Mouse (Mus musculus) hindbrain, embryonic 10.5 days (tissue): ENCODE measurements around the gene C4b. TPM values are rescaled to one million over a fixed set of nuclear protein-coding genes. Genes with fewer than 3 reads are reported as not detected.
A peak's percentile ranks its signal among the peaks of the same experiment; 100 is the strongest.
"Not testable (repeated sequence)": the region's sequence is repeated elsewhere in the genome, so short reads cannot be mapped to it uniquely, and the experiment has no call there.

Source experiments
- DNase-seq: peaks from one replicate; pipeline ENCODE4 v3.0.0-alpha.2; 2017; ENCODE audit warnings: low spot score
- H3K27ac ChIP-seq: fragments of 300-500 bp; sonication (generic); 2 replicates; pipeline ENCODE4 v1.5.1; 2016; ENCODE audit warnings: mild to moderate bottlenecking, moderate library complexity
- H3K27me3 ChIP-seq: fragments of 300-500 bp; sonication (generic); 2 replicates; pipeline ENCODE4 v1.6.1; 2016; ENCODE audit warnings: mild to moderate bottlenecking; ENCODE audit not compliant: poor library complexity, insufficient read depth, severe bottlenecking
- H3K36me3 ChIP-seq: fragments of 300-500 bp; sonication (generic); 2 replicates; pipeline ENCODE4 v1.6.1; 2016; ENCODE audit warnings: mild to moderate bottlenecking, moderate library complexity
- H3K4me1 ChIP-seq: fragments of 300-500 bp; sonication (generic); replicated peaks from 2 replicates; pipeline ENCODE4 v1.6.1; 2016; ENCODE audit warnings: mild to moderate bottlenecking
- H3K4me3 ChIP-seq: fragments of 300-500 bp; sonication (generic); 2 replicates; pipeline ENCODE4 v1.5.1; 2016; ENCODE audit warnings: mild to moderate bottlenecking, moderate library complexity
- H3K9me3 ChIP-seq: fragments of 300-500 bp; sonication (generic); 2 replicates; pipeline ENCODE4 v1.6.1; 2016; ENCODE audit warnings: mild to moderate bottlenecking, moderate library complexity
- WGBS: fragments of 180-500 bp; shearing (Covaris S2); methylation state at CpG from one replicate; pipeline ENCODE4 v1.1.7; 2016; 5-methylcytosine and 5-hydroxymethylcytosine counted together
- polyA plus RNA-seq: library from polyadenylated mRNA; unstranded; fragments of >200 nt; fragmentation: Nextera tagmentation; extraction: Ambion mirVana; gene quantifications from 2 replicates; pipeline ENCODE4 v1.2.1, GENCODE M21; 2016

The C4b gene
- polyA plus RNA-seq, 1 experiment from 2014 or later, result not detected

DNA sequence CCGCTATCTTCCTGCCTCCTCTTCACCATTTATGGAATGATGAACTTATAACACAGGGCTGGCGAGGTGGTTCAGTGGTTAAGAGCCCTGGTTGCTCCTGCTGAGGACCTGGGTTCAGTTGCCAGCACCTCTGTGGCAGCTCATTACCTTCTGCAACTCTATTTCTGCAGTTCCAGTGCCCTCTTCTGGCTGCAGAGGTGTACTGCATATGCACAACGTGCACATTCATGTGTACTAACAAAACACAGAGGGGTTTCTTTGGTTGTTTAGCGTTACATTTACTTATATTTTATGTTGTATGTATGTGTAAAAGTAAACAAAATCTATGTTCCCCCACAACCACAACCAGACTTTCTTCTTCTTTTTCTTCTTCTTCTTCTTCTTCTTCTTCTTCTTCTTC is 20.6 kb downstream of the C4b start:
- Histone ChIP-seq H3K27me3 (no peaks in the 10 kb centered on the region), H3K4me1 (no peaks in the 10 kb centered on the region), H3K4me3 (no peak overlapping the region), H3K36me3 (no peaks in the 10 kb centered on the region), H3K9me3 (peaks cover 8% of the 10 kb centered on the region; the same call in 1 of the 2 replicates), H3K27ac (no peak overlapping the region)
- 86% methylated on average over 4 of the region's 4 CpGs for WGBS
- DNase-seq, result no peak

DNA sequence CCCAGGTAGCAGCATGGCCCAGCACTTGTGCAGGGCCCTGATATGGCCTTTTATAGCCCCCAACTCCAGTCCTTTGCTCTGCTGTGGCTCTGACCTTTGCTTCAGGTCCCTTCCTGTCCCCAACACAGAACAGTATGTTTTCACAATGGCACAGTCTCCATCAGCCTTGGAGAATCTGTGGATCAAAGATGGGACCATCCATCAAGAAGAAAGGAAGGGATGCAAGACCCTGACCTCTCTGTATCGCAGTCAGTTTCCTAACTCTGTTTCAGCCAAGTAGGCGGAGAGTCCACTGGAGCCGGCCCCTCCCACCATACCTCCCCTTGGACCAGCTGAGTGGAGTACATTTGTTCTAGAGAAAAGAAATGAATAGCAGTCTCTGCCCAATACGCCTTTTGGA is 21.4 kb downstream of the C4b start:
- H3K27ac ChIP-seq, H3K4me3 ChIP-seq, H3K9me3 ChIP-seq, H3K27me3 ChIP-seq, H3K4me1 ChIP-seq, DNase-seq, H3K36me3 ChIP-seq: not testable (repeated sequence)
- WGBS, result 83% methylated on average over 4 of the region's 4 CpGs

DNA sequence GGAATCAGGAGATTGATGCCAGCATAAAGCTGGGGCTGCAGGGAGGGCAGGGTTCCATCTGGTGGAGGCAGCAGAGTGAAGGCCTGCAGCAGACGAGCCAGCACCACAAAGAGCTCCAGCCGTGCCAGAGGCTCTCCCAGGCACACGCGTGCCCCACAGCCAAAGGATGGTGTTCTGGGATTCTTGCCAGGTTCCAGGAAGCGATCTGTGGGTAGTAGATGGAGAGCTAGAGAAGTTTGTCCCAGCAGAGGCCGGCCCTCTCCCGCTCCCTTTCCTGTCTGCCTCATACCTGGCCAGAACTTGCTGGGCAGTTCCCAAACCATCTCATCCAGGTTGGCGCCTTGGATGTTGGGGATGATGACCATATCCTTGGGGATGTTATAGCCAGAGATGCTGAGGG is 23.8 kb downstream of the C4b start:
- DNase-seq, H3K27ac ChIP-seq, H3K36me3 ChIP-seq, H3K27me3 ChIP-seq, H3K9me3 ChIP-seq, H3K4me1 ChIP-seq, H3K4me3 ChIP-seq: not testable (repeated sequence)
- WGBS, result 83% methylated on average over 8 of the region's 8 CpGs

DNA sequence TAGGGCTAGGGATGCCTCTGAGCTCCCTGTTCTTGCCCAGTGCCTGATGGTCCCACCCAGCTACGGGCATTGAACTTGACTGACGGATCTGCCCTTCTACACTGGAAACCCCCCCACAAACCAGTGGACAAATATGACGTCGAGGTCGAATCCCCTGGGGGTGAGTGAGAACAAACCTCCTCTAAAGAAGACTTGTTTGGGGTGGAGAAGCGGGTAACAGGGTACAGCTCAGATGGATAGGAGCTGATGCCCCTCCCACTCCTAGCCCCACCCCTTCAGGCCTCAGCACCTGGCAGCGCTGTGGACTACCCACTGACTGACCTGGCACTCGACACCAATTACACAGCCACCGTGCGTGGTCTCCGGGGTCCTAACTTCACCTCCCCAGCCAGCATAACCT is 26.3 kb downstream of the C4b start:
- WGBS, result 82% methylated on average over 11 of the region's 11 CpGs
- Histone ChIP-seq H3K27ac (no peak overlapping the region), H3K9me3 (no peaks in the 10 kb centered on the region), H3K4me3 (no peak overlapping the region), H3K4me1 (no peaks in the 10 kb centered on the region), H3K27me3 (no peaks in the 10 kb centered on the region), H3K36me3 (no peaks in the 10 kb centered on the region)
- DNase-seq, result no peak

DNA sequence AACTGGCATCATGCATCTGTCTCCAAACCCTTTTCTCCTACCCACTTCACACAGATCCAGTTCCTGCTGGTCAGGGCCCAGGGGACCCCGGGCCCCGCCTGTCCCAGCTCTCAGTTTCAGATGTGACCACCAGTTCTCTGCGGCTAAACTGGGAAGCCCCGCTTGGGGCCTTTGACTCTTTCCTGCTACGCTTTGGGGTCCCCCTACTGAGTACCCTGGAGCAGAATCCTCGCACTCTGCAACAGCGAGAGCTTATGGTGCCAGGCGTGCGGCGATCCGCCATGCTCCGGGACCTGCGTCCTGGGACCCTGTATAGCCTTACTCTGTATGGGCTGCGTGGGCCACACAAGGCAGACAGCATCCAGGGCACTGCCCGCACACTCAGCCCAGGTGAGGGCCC is 27.4 kb downstream of the C4b start:
- no peaks in the 10 kb centered on the region for H3K27me3 ChIP-seq
- WGBS, result 89% methylated on average over 15 of the region's 15 CpGs
- no peaks in the 10 kb centered on the region for H3K4me1 ChIP-seq
- H3K36me3 ChIP-seq, result no peaks in the 10 kb centered on the region
- no peak for DNase-seq
- no peak overlapping the region for H3K27ac ChIP-seq
- H3K4me3 ChIP-seq, result no peak overlapping the region
- H3K9me3 ChIP-seq, result no peaks in the 10 kb centered on the region

DNA sequence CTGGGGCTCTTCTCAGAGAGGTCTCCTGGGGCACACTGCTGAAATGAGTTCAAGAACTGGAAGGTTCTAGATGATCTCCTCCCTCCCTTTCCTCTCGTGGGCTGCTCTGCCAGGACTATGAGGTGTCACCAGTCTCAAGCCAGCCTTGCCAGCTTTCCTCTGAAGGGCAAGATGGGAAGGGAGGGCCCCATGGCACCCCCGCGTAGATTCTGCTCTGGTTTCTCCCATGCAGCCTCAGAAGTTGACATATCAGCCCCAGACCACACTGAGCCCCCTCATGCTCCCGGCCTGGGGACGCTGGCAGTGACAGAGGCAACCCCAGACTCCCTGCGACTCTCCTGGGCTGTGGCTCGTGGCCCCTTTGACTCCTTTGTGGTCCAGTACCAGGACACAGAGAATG is 28.2 kb downstream of the C4b start:
- not testable (repeated sequence) for H3K27ac ChIP-seq, H3K36me3 ChIP-seq, H3K9me3 ChIP-seq, H3K27me3 ChIP-seq, H3K4me3 ChIP-seq, H3K4me1 ChIP-seq, DNase-seq
- WGBS, result 87% methylated on average over 7 of the region's 7 CpGs

- not testable (repeated sequence) for H3K36me3 ChIP-seq, H3K4me1 ChIP-seq
- 80% methylated on average over 5 of the region's 5 CpGs for WGBS
Observed at GRCm38 (mm10) chr17:34714908-34715445, 28.7 kb downstream of the C4b start.

GRCm38 (mm10) chr17:34714181-34714907 is 29.3 kb downstream of the C4b start:
- not testable (repeated sequence) for H3K4me3 ChIP-seq, H3K36me3 ChIP-seq, DNase-seq, H3K27me3 ChIP-seq, H3K4me1 ChIP-seq, H3K9me3 ChIP-seq, H3K27ac ChIP-seq
- 83% methylated on average over 9 of the region's 9 CpGs for WGBS

More at GRCm38 (mm10) chr17:34714908-34715445, 28.7 kb downstream of the C4b start:
- DNase-seq, H3K9me3 ChIP-seq, H3K4me3 ChIP-seq, H3K27ac ChIP-seq, H3K27me3 ChIP-seq: not testable (repeated sequence)

GRCm38 (mm10) chr17:34712951-34713350 is 30.7 kb downstream of the C4b start:
- DNase-seq, result peak; percentile 44
- no peaks in the 10 kb centered on the region for H3K9me3 ChIP-seq
- 44% methylated on average over 6 of the region's 6 CpGs for WGBS
- no peak overlapping the region for H3K4me3 ChIP-seq
- H3K27ac ChIP-seq, result no peak overlapping the region
- no peaks in the 10 kb centered on the region for H3K36me3 ChIP-seq
- H3K27me3 ChIP-seq, result no peaks in the 10 kb centered on the region
- no peaks in the 10 kb centered on the region for H3K4me1 ChIP-seq

- not testable (repeated sequence) for H3K27me3 ChIP-seq, H3K36me3 ChIP-seq, H3K4me3 ChIP-seq, H3K4me1 ChIP-seq, H3K27ac ChIP-seq, DNase-seq, H3K9me3 ChIP-seq
- WGBS, result 84% methylated on average over 2 of the region's 2 CpGs
Observed at GRCm38 (mm10) chr17:34706476-34706875, 37.2 kb downstream of the C4b start.

- DNase-seq, result no peak
- Histone ChIP-seq H3K4me1 (peaks cover 16% of the 10 kb centered on the region), H3K27me3 (no peaks in the 10 kb centered on the region), H3K4me3 (no peak overlapping the region), H3K9me3 (no peaks in the 10 kb centered on the region), H3K36me3 (no peaks in the 10 kb centered on the region), H3K27ac (0 out of 2 replicates have a peak overlapping the region, but pooled peaks have one; percentile 23)
- 82% methylated on average over 2 of the region's 2 CpGs for WGBS
Observed at GRCm38 (mm10) chr17:34700671-34701071, 43.0 kb downstream of the C4b start.

DNA sequence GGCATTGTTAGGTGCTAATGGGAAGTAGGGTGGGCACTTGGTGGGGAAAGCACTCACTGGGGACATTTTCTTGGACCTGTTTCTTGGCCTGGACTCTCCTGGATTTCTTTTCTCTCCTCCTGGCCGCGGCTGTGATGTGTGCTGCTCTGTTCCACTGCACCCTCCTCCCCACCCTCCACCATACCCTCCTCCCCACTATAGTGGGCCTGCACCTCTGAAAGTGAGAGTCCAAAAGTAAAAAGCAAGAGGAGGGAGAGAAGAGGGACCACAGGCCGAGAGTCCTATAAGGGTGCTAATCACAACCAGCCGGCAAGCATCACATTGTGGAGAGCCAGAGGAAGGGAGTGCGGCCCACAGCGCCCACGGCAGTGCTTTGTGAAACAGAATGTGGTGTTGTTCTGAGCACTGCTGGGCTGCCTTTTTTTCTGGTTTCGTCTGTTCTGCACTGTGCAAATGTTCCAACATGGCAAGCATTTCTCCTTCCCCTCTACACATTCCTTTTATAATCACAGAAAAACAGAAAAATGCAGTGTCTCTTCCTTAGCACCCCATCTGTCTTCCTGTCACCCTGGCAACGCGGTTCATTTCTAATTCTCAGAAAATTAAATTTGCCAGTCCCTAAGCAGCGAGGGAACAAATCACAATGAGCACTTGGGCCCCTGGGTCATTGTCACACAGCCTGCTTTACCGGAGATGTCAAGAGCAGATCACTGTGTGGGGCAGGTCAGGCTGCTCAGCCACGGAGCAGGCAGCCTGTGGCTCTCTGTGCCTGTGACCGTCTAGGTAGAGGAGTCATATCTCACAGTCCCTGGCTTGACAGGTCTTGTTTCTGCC is 43.9 kb downstream of the C4b start:
- no peak overlapping the region for H3K4me3 ChIP-seq
- peaks cover 16% of the 10 kb centered on the region for H3K4me1 ChIP-seq
- WGBS, result 58% methylated on average over 14 of the region's 14 CpGs
- peak; percentile 18 for DNase-seq
- no peaks in the 10 kb centered on the region for H3K27me3 ChIP-seq
- peak overlapping the region; percentile 23 for H3K27ac ChIP-seq
- H3K9me3 ChIP-seq, result no peaks in the 10 kb centered on the region
- no peaks in the 10 kb centered on the region for H3K36me3 ChIP-seq

GRCm38 (mm10) chr17:34692906-34693305 is 50.8 kb downstream of the C4b start:
- 57% methylated on average over 7 of the region's 7 CpGs for WGBS
- Histone ChIP-seq H3K4me1 (peaks cover 8% of the 10 kb centered on the region; the same call in 1 of the 2 replicates), H3K9me3 (no peaks in the 10 kb centered on the region), H3K4me3 (no peak overlapping the region), H3K27ac (0 out of 2 replicates have a peak overlapping the region, but pooled peaks have one; percentile 12), H3K36me3 (no peaks in the 10 kb centered on the region), H3K27me3 (no peaks in the 10 kb centered on the region)
- no peak for DNase-seq
